Mouse (Mus musculus) neural tube, embryonic 15.5 days (tissue): Measurements from ENCODE around the gene Sox15. TPM values are rescaled to one million over a fixed set of nuclear protein-coding genes. Genes with fewer than 3 reads are reported as not detected.

Source experiments
- microRNA counts: library from miRNA; unstranded; fragments of <30 nt; microRNA quantifications from one replicate; lab custom pipeline; 2016
- microRNA-seq: library from miRNA; unstranded; fragments of <30 nt; microRNA quantifications from one replicate; pipeline ENCODE4, GENCODE M21; 2017
- polyA plus RNA-seq: library from polyadenylated mRNA; unstranded; fragments of >200 nt; fragmentation: Nextera tagmentation; extraction: Ambion mirVana; gene quantifications from 2 replicates; pipeline ENCODE4 v1.2.1, GENCODE M21; 2015

Sox15 gene
- polyA plus RNA-seq, 1 experiment from 2014 or later = not detected

MicroRNAs encoded within 50 kb of the gene (microRNA counts, 519-probe panel; counts per million panel counts)
- microRNA mmu-miR-1934 (lab: Ali Mortazavi, UCI) (not detected), microRNA mmu-miR-467f (lab: Ali Mortazavi, UCI) (2,296 counts per million, percentile 51 among the panel's probes with 10 or more counts)

Small RNA genes lying within 50 kb of the gene (microRNA-seq; reads per million reads assigned to microRNA genes)
- gene Mir1934 (1.6 reads per million), gene Mir467f (not detected)

Other genes starting within 250 kb of the Sox15 start
- 29.4 and 32.6 TPM in 2 replicates for gene Kdm6b, start 241.6 kb upstream of the Sox15 start, polyA plus RNA-seq
- 3.1 and 3.5 TPM in 2 replicates for gene Dnah2, start 106.2 kb upstream of the Sox15 start, polyA plus RNA-seq
- 113 and 126 TPM in 2 replicates for gene Efnb3, start 95.1 kb upstream of the Sox15 start, polyA plus RNA-seq
- gene Wrap53, start 75.1 kb upstream of the Sox15 start, polyA plus RNA-seq = 18.1 and 18.8 TPM in 2 replicates
- gene Trp53, start 75.0 kb upstream of the Sox15 start, polyA plus RNA-seq = 51.8 and 85.1 TPM in 2 replicates
- gene Atp1b2, start 49.4 kb upstream of the Sox15 start, polyA plus RNA-seq = 76.7 and 77.0 TPM in 2 replicates
- gene Shbg, start 37.4 kb upstream of the Sox15 start, polyA plus RNA-seq = not detected in 2 replicates
- gene Sat2, start 33.3 kb upstream of the Sox15 start, polyA plus RNA-seq = 22.0 and 24.7 TPM in 2 replicates
- 32.5 and 38.7 TPM in 2 replicates for gene Fxr2, start 22.3 kb upstream of the Sox15 start, polyA plus RNA-seq
- gene Mpdu1, start 7.3 kb downstream of the Sox15 start, polyA plus RNA-seq = 95.1 and 101 TPM in 2 replicates
- 9.0 and 13.0 TPM in 2 replicates for gene Cd68, start 10.8 kb downstream of the Sox15 start, polyA plus RNA-seq
- 437 and 477 TPM in 2 replicates for gene Eif4a1, start 17.1 kb downstream of the Sox15 start, polyA plus RNA-seq
- 90.8 and 109 TPM in 2 replicates for gene Senp3, start 26.8 kb downstream of the Sox15 start, polyA plus RNA-seq
- gene Tnfsf13, start 30.5 kb downstream of the Sox15 start, polyA plus RNA-seq = 0.19 and 0.43 TPM in 2 replicates
- gene Tnfsf12, start 40.5 kb downstream of the Sox15 start, polyA plus RNA-seq = 4.1 and 5.3 TPM in 2 replicates
- 1.8 and 2.3 TPM in 2 replicates for gene Tnfsfm13, start 40.8 kb downstream of the Sox15 start, polyA plus RNA-seq
- gene Polr2a, start 103.3 kb downstream of the Sox15 start, polyA plus RNA-seq = 13.2 and 18.7 TPM in 2 replicates
- 0.19 TPM in 1 of 2 replicates, not detected in the other for gene Slc35g3, start 106.7 kb downstream of the Sox15 start, polyA plus RNA-seq
- 4.7 and 5.3 TPM in 2 replicates for gene Zbtb4, start 110.6 kb downstream of the Sox15 start, polyA plus RNA-seq
- 2.1 and 3.0 TPM in 2 replicates for gene Chrnb1, start 140.6 kb downstream of the Sox15 start, polyA plus RNA-seq
- 8.5 and 8.7 TPM in 2 replicates for gene Fgf11, start 146.5 kb downstream of the Sox15 start, polyA plus RNA-seq
- 1.1 and 4.2 TPM in 2 replicates for gene Tmem102, start 150.3 kb downstream of the Sox15 start, polyA plus RNA-seq
- gene Gm39566, start 160.0 kb downstream of the Sox15 start, polyA plus RNA-seq = not detected in 2 replicates
- gene Spem2, start 163.2 kb downstream of the Sox15 start, polyA plus RNA-seq = not detected in 2 replicates
- gene Spem1, start 166.9 kb downstream of the Sox15 start, polyA plus RNA-seq = 0.29 and 0.34 TPM in 2 replicates
- gene Nlgn2, start 182.5 kb downstream of the Sox15 start, polyA plus RNA-seq = 19.4 and 21.4 TPM in 2 replicates
- 368 and 430 TPM in 2 replicates for gene Tmem256, start 183.2 kb downstream of the Sox15 start, polyA plus RNA-seq
- gene Plscr3, start 191.1 kb downstream of the Sox15 start, polyA plus RNA-seq = 44.3 and 53.1 TPM in 2 replicates
- 0.19 and 1.9 TPM in 2 replicates for gene Tnk1, start 203.4 kb downstream of the Sox15 start, polyA plus RNA-seq
- not detected in 2 replicates for gene Tmem95, start 222.7 kb downstream of the Sox15 start, polyA plus RNA-seq
- 2.1 and 3.2 TPM in 2 replicates for gene Kctd11, start 226.1 kb downstream of the Sox15 start, polyA plus RNA-seq
- 0.40 and 16.3 TPM in 2 replicates for gene Acap1, start 240.2 kb downstream of the Sox15 start, polyA plus RNA-seq
- 6.3 and 6.5 TPM in 2 replicates for gene 2810408A11Rik, start 245.7 kb downstream of the Sox15 start, polyA plus RNA-seq
- gene Neurl4, start 245.8 kb downstream of the Sox15 start, polyA plus RNA-seq = 15.7 and 17.0 TPM in 2 replicates